Mouse (Mus musculus): ENCODE results near the gene Notch3. TPM values are rescaled to one million over a fixed set of nuclear protein-coding genes. Genes with fewer than 3 reads are reported as not detected.

The Notch3 gene
- polyA plus RNA-seq, 1 experiment, result 12.0 TPM

DNA sequence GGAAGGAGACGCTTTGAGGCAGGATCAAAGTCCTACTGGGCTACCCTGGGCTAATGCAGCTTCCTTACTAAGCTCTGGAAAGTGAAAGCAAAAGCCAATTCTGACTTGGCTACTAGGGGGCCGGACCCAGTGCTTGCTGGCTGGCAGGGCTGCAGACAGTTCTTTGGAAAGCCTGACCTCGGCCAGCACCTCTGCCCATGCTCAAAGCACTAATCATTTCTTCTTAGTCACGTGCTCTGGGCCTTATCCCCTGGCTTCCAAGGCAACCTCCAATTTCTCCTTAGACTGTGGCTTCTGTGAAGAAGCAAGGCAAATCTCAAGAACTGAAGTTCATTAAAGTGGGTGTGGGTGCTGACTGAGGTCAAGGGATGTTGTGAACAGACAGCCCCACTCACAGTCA, 92.0 kb downstream of the Notch3 start:
- WGBS, result 57% methylated on average over 4 of the region's 4 CpGs
- Histone ChIP-seq H3K36me3 (ENCODE audit: control insufficient read depth, insufficient read depth, low read length) (no peaks in the 10 kb centered on the region), H3K4me3 (ENCODE audit: insufficient read depth, low read depth, low read length) (no peak overlapping the region), H3K27me3 (replicated peaks; ENCODE audit: control insufficient read depth, insufficient read depth, low read length) (no peaks in the 10 kb centered on the region), H3K27ac (ENCODE audit: insufficient read depth, low read depth, low read length) (no peak overlapping the region), H3K4me1 (ENCODE audit: control insufficient read depth, insufficient read depth, low read length) (no peaks in the 10 kb centered on the region)
- TF ChIP-seq POLR2A (IDR thresholded peaks at IDR 0.05; ENCODE audit: low read depth, low read length) (no peak), CTCF (conservative IDR thresholded peaks at IDR 0.05; ENCODE audit: insufficient read depth, insufficient read length, low read depth, low read length) (no peak)
- no peak for DNase-seq

DNA sequence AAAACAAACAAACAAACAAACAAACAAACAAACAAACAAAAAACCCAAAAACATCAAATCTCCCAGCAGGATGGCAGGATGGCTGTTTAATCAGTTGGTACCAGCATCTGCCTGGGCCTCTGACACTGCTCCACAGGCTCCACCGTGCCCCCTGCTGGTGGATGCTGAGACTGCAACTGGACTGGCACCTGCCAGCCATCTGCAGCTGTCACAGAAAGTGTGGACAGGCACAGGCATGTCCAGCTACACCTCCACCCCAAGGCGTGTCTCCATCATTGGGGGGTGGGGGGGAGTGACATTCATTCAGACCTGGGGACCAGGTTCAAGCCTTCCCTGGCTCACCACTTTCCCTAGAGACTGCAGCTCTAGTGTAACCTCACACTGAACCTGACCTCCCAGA, 93.3 kb downstream of the Notch3 start:
- Histone ChIP-seq H3K27me3 (replicated peaks; ENCODE audit: control insufficient read depth, insufficient read depth, low read length) (no peaks in the 10 kb centered on the region), H3K27ac (ENCODE audit: insufficient read depth, low read depth, low read length) (no peak overlapping the region), H3K36me3 (ENCODE audit: control insufficient read depth, insufficient read depth, low read length) (no peaks in the 10 kb centered on the region), H3K4me3 (ENCODE audit: insufficient read depth, low read depth, low read length) (no peak overlapping the region), H3K4me1 (ENCODE audit: control insufficient read depth, insufficient read depth, low read length) (no peaks in the 10 kb centered on the region)
- WGBS, result 3% methylated on average over 2 of the region's 2 CpGs
- DNase-seq, result peak; percentile 85
- TF ChIP-seq POLR2A (IDR thresholded peaks at IDR 0.05; ENCODE audit: low read depth, low read length), result no peak
- peak; percentile 94 for TF ChIP-seq CTCF (conservative IDR thresholded peaks at IDR 0.05; ENCODE audit: insufficient read depth, insufficient read length, low read depth, low read length)

Other genes starting within 250 kb of the Notch3 start
- gene Rrp1b, start 130.8 kb downstream of the Notch3 start, polyA plus RNA-seq (2012; rRNA removed), result 4.7 and 5.8 TPM in 2 replicates
- 5.1 and 5.9 TPM in 2 replicates for gene Hsf2bp, start 130.5 kb downstream of the Notch3 start, polyA plus RNA-seq (2012; rRNA removed)
- 1.3 TPM in 2 replicates for gene Ephx3, start 22.7 kb upstream of the Notch3 start, polyA plus RNA-seq (2012; rRNA removed)
- gene Brd4, start 117.9 kb upstream of the Notch3 start, polyA plus RNA-seq (2012; rRNA removed), result 27.0 and 33.7 TPM in 2 replicates
- 36.9 and 48.0 TPM in 2 replicates for gene Akap8, start 154.4 kb upstream of the Notch3 start, polyA plus RNA-seq (2012; rRNA removed)
- 71.5 and 96.4 TPM in 2 replicates for gene Akap8l, start 183.8 kb upstream of the Notch3 start, polyA plus RNA-seq (2012; rRNA removed)
- gene Wiz, start 222.6 kb upstream of the Notch3 start, polyA plus RNA-seq (2012; rRNA removed), result 30.9 and 34.6 TPM in 2 replicates
- gene Rasal3, start 236.7 kb upstream of the Notch3 start, polyA plus RNA-seq (2012; rRNA removed), result 1.2 and 8.7 TPM in 2 replicates

All from kidney, adult 2 months (tissue).